Mouse (Mus musculus) frontal cortex, postnatal 10 days (tissue): Measurements from ENCODE around the gene Ankrd52.
"Not testable (repeated sequence)": the region's sequence is repeated elsewhere in the genome, so short reads cannot be mapped to it uniquely, and the experiment has no call there.

ENCODE experiments used
- DNase-seq, 2 experiments: peaks; one replicate each; pipeline ENCODE4 v3.0.0; 2022; ENCODE audit warnings: low spot score in 2 of 2, mixed read lengths in 1 of 2

Gene Ankrd52

GRCm38 (mm10) chr10:128376455-128377211 is at the start of gene Ankrd52:
Gene Ankrd52, plus strand, starts transcription at chr10:128377115.
- peak in 1 of 2 experiments; percentile 81 for DNase-seq

- DNase-seq = no peak
Measured at GRCm38 (mm10) chr10:128327610-128328009, 49.3 kb upstream of the Ankrd52 start.

- not testable (repeated sequence) for DNase-seq
Measured at GRCm38 (mm10) chr10:128332358-128333249, 44.3 kb upstream of the Ankrd52 start.

GRCm38 (mm10) chr10:128335582-128335981 is 41.3 kb upstream of the Ankrd52 start:
- DNase-seq = peak in 1 of 2 experiments; percentile 47

- no peak for DNase-seq
Measured at GRCm38 (mm10) chr10:128336195-128336594, 40.7 kb upstream of the Ankrd52 start.

- DNase-seq = no peak
Measured at GRCm38 (mm10) chr10:128336597-128336996, 40.3 kb upstream of the Ankrd52 start.

GRCm38 (mm10) chr10:128337306-128338181 is 39.4 kb upstream of the Ankrd52 start, which contains the start of gene Cs:
Gene Cs, plus strand, starts transcription at chr10:128337734.
- DNase-seq = peak; percentile 93 to 95

- DNase-seq = no peak
Measured at GRCm38 (mm10) chr10:128338415-128338814, 38.5 kb upstream of the Ankrd52 start.

- DNase-seq = no peak
Measured at GRCm38 (mm10) chr10:128338948-128339347, 38.0 kb upstream of the Ankrd52 start.

GRCm38 (mm10) chr10:128340257-128340656 is 36.7 kb upstream of the Ankrd52 start:
- DNase-seq = no peak

GRCm38 (mm10) chr10:128343436-128343835 is 33.5 kb upstream of the Ankrd52 start:
- no peak for DNase-seq

GRCm38 (mm10) chr10:128344568-128345275 is 32.2 kb upstream of the Ankrd52 start:
- DNase-seq = peak; percentile 39 to 53

- no peak for DNase-seq
Measured at GRCm38 (mm10) chr10:128347541-128347940, 29.4 kb upstream of the Ankrd52 start.

- no peak for DNase-seq
Measured at GRCm38 (mm10) chr10:128358796-128359195, 18.1 kb upstream of the Ankrd52 start.

GRCm38 (mm10) chr10:128359226-128359625 is 17.7 kb upstream of the Ankrd52 start:
- no peak for DNase-seq

- DNase-seq = no peak
Measured at GRCm38 (mm10) chr10:128361836-128362235, 15.1 kb upstream of the Ankrd52 start.

- no peak for DNase-seq
Measured at GRCm38 (mm10) chr10:128362568-128362967, 14.3 kb upstream of the Ankrd52 start.

GRCm38 (mm10) chr10:128367899-128368401 is 9.0 kb upstream of the Ankrd52 start:
- DNase-seq = no peak

GRCm38 (mm10) chr10:128368402-128369217 is 8.3 kb upstream of the Ankrd52 start, which contains the start of gene Coq10a:
Gene Coq10a, minus strand, starts transcription at chr10:128368997.
- DNase-seq = peak; percentile 90 to 92

GRCm38 (mm10) chr10:128369218-128369543 is 7.7 kb upstream of the Ankrd52 start:
- no peak for DNase-seq
